Mouse (Mus musculus) layer of hippocampus, adult 18-20 months (tissue): ENCODE results near the gene 1700013F07Rik. TPM values are rescaled to one million over a fixed set of nuclear protein-coding genes. Genes with fewer than 3 reads are reported as not detected.

Experiments
- microRNA-seq, 2 experiments: library from miRNA; unstranded; fragments of <30 nt; microRNA quantifications; one replicate each; pipeline ENCODE4 v1.2.0; 2021
- total RNA-seq, 2 experiments: library from RNA; stranded (reverse); gene quantifications; 2 replicates each; pipeline ENCODE4 v1.2.3; 2021

1700013F07Rik gene
- total RNA-seq, 2 experiments from 2014 or later, result 3.1 TPM

Small RNAs within 50 kb of the gene (microRNA-seq; reads per million reads assigned to microRNA genes)
- 0 reads per million in 2 experiments for gene Gm22860

Other genes starting within 250 kb of the 1700013F07Rik start
- gene Mybphl, start 169.2 kb upstream of the 1700013F07Rik start, total RNA-seq, result under 1 TPM; 0.86 to 0.99 TPM
- 10 to 100 TPM; 23.2 to 25.0 TPM for gene Psrc1, start 150.3 kb upstream of the 1700013F07Rik start, total RNA-seq
- gene Celsr2, start 118.6 kb upstream of the 1700013F07Rik start, total RNA-seq, result 100 to 1,000 TPM; 172 to 173 TPM
- 100 to 1,000 TPM; 205 to 221 TPM for gene Sars, start 88.9 kb upstream of the 1700013F07Rik start, total RNA-seq
- gene 5330417C22Rik, start 2.4 kb downstream of the 1700013F07Rik start, total RNA-seq, result 10 to 100 TPM; 25.3 to 32.2 TPM
- 10 to 100 TPM; 56.7 to 58.7 TPM for gene Tmem167b, start 28.3 kb downstream of the 1700013F07Rik start, total RNA-seq
- gene Taf13, start 37.5 kb downstream of the 1700013F07Rik start, total RNA-seq, result 10 to 100 TPM; 20.4 to 23.0 TPM
- gene Wdr47, start 57.1 kb downstream of the 1700013F07Rik start, total RNA-seq, result 100 to 1,000 TPM; 112 to 128 TPM
- gene Clcc1, start 119.8 kb downstream of the 1700013F07Rik start, total RNA-seq, result 10 to 100 TPM; 29.6 to 33.2 TPM
- 10 to 100 TPM; 10.8 to 14.1 TPM for gene Gpsm2, start 188.2 kb downstream of the 1700013F07Rik start, total RNA-seq
- not detected for gene Aknad1, start 205.5 kb downstream of the 1700013F07Rik start, total RNA-seq